Mouse (Mus musculus) left cerebral cortex, adult 2 months (tissue): ENCODE measurements around the gene Fosl1. TPM values are rescaled to one million over a fixed set of nuclear protein-coding genes. Genes with fewer than 3 reads are reported as not detected.

Experiments
- DNase-seq, 2 experiments: peaks; one replicate each; pipeline ENCODE4 v3.0.0; 2021 to 2022; ENCODE audit warnings: low spot score in 2 of 2, mixed read lengths in 1 of 2; ENCODE audit errors: extremely low spot score in 1 of 2
- H3K27ac ChIP-seq: fragments of 200-600 bp; 2 replicates; pipeline ENCODE4 v1.8.1; 2022
- H3K4me3 ChIP-seq: fragments of 200-600 bp; 2 replicates; pipeline ENCODE4 v1.8.1; 2022
- CTCF ChIP-seq: fragments of 200-600 bp; IDR thresholded peaks from 2 replicates; pipeline ENCODE4 v1.8.1; 2022; ENCODE audit warnings: antibody characterized with exemption, mild to moderate bottlenecking, moderate library complexity
- intact Hi-C: fragments of 180-260 bp; cut with DNase I; formaldehyde crosslinking; loops from one replicate; pipeline ENCODE4 v1.15.1; 2025
- total RNA-seq, 2 experiments: library from RNA; stranded (reverse); gene quantifications; 2 replicates each; pipeline ENCODE4 v1.2.3; 2021

Gene Fosl1
- total RNA-seq, 2 experiments from 2014 or later, result 0.65 TPM; not detected in 1

DNA sequence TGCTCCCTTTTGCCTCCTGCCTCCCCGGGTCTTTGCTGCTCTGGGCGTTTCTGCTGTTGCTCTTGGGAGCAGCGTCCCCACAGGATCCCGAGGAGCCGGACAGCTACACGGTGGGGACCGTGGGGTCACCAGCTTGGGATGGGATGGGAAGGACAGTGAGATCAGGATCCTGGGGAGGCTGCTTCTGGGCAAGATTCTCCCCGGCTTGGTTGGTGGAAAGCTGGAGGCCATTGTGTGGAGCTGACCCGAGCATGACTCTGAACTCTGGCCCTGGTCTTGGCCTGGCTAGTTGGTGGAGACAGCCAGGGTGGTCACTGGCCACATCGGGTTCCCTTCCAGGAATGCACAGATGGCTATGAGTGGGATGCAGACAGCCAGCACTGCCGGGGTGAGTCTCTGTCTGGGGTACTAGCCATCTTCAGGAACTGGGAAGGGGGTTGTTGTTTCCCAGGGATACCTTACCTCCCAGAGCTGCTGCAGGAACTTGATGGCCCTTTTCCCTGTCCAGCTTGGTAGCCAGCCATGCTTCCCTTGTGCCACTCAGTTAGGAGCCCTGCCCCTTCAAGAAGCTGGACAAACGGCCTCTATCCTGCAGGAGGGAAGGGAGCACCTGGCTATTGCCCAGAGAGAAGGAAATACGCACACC, 27.8 kb downstream of the Fosl1 start:
- peak overlapping the region; percentile 55 for H3K27ac ChIP-seq
- TF ChIP-seq CTCF, result no peak
- H3K4me3 ChIP-seq, result peak overlapping the region; percentile 53
- DNase-seq, result no peak
- intact Hi-C loops, result no loop called here

DNA sequence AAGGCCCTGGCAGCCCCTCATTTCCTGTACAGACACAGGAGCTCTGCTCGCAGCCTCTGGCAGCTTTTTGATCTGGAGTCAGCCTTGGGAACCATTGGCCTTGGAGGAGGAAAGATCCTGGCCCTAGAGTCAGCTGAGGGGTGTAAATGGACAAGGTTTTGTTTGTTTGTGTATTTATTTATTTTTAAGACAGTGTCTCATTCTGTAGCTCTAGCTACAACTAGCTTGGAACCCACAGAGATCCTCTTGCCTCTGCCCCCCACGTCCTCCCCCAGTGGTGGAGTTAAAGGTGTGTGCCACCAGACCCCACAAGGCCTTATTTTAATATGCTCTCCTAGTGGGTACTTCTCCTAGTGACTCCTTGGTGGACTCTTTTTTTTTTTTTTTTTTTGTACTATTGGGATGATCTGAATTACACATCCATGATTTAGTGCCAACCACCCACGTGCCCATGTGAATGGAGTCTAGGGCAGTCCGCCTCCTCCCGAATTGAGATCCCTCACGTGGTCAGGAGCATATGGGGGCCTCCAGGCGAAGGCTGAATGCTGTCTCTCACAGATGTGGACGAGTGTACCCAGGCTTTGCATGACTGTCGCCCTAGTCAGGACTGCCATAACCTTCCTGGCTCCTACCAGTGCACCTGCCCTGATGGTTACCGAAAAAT, 29.8 kb downstream of the Fosl1 start:
- intact Hi-C loops, result no loop called here
- no peak overlapping the region for H3K27ac ChIP-seq
- no peak overlapping the region for H3K4me3 ChIP-seq
- peak in 1 of 2 experiments; percentile 51 for DNase-seq
- no peak for TF ChIP-seq CTCF

- intact Hi-C loops, result no loop called here
- DNase-seq, result no peak
- Histone ChIP-seq H3K27ac (no peak overlapping the region), H3K4me3 (no peak overlapping the region)
- TF ChIP-seq CTCF, result no peak
Observed at GRCm38 (mm10) chr19:5477668-5478300, 30.4 kb downstream of the Fosl1 start.

GRCm38 (mm10) chr19:5480016-5480415, 32.7 kb downstream of the Fosl1 start:
- intact Hi-C loops, result no loop called here
- DNase-seq, result no peak
- TF ChIP-seq CTCF, result no peak
- Histone ChIP-seq H3K27ac (no peak overlapping the region), H3K4me3 (no peak overlapping the region)

GRCm38 (mm10) chr19:5481398-5481797, 34.1 kb downstream of the Fosl1 start:
- no peak overlapping the region for H3K4me3 ChIP-seq
- no peak for TF ChIP-seq CTCF
- intact Hi-C loops, result no loop called here
- DNase-seq, result no peak
- H3K27ac ChIP-seq, result no peak overlapping the region

DNA sequence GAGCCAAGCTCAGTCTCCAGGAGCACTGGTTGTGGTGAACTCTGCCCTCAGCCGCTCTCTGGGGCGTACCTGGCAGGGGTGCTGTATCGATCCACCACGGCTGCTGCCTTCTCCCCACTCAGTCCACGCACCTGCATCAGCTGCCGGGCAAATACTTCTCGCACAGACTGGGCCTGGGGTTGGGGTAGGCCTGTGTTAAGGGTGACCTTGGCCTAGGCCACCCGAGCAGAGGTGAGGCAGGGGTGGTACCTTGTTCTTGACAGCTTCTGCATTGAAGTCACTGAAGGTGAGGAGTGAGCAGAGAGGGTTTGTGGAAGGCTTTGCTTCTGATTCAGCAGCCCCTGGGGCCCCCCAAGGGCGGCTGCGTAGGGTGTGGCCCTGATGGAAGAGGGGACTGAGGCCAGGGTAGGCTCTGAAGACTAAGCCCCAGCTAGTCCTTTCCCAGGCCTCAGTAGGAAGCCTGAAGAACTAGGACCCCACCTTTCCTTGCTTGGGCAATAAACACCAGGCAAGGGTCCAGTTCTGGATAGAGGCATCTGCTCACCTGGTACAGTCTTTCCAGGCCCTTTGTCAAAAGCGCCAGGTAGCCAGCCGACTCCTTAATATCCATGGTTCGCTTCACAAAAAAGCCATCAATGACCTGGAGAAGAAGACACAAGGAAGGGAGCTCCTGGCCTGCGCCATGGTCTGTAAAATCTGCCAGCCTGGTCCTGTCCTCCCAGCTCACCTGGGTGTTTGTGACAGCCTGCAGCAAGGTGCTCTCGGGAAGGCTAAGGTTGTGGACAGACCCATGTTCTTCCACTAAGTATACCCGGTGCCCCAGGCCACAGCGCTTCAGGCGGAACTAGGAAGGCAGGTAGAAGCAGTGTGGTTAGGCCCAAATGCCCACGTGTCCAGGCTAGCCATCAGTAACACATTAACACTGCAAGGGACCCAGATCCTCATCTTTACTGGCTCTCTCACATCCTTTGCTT, 36.3 kb downstream of the Fosl1 start:
- intact Hi-C loops, result no loop called here
- DNase-seq, result no peak
- Histone ChIP-seq H3K4me3 (no peak overlapping the region), H3K27ac (no peak overlapping the region)
- TF ChIP-seq CTCF, result no peak

- Histone ChIP-seq H3K27ac (no peak overlapping the region), H3K4me3 (no peak overlapping the region)
- intact Hi-C loops, result no loop called here
- no peak for DNase-seq
- no peak for TF ChIP-seq CTCF
Observed at GRCm38 (mm10) chr19:5484496-5484895, 37.1 kb downstream of the Fosl1 start.

- intact Hi-C loops, result no loop called here
- H3K4me3 ChIP-seq, result no peak overlapping the region
- no peak for TF ChIP-seq CTCF
- DNase-seq, result no peak
- H3K27ac ChIP-seq, result no peak overlapping the region
Observed at GRCm38 (mm10) chr19:5485371-5485770, 38.0 kb downstream of the Fosl1 start.

- Histone ChIP-seq H3K4me3 (no peak overlapping the region), H3K27ac (no peak overlapping the region)
- no peak for DNase-seq
- intact Hi-C loops, result no loop called here
- TF ChIP-seq CTCF, result no peak
Observed at GRCm38 (mm10) chr19:5485821-5486220, 38.5 kb downstream of the Fosl1 start.

- no peak overlapping the region for H3K27ac ChIP-seq
Observed at GRCm38 (mm10) chr19:5486286-5486685, 38.9 kb downstream of the Fosl1 start.

DNA sequence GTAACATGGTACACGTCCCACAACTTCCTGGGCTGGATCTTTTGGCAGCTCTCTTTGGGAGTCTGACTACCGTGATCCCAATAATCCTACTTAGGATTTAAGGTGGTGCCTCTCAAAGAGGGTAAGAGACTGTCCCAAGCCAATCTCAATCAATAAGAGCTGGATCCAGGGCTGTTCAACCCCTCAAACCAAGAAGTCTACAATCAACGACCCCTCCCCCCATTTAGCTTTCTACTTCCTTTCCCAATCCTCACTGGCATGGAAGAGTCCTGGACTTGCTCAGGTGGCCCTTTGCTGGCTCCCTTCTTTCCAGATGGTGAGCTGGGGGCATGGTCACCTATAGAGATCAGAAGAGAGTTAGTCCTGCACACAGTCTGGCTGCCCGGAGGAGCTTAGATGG, 39.4 kb downstream of the Fosl1 start:
- no peak overlapping the region for H3K4me3 ChIP-seq
- DNase-seq, result no peak
- no peak for TF ChIP-seq CTCF
- intact Hi-C loops, result no loop called here
- H3K27ac ChIP-seq, result no peak overlapping the region

More at GRCm38 (mm10) chr19:5486286-5486685, 38.9 kb downstream of the Fosl1 start:
- no peak for DNase-seq
- H3K4me3 ChIP-seq, result no peak overlapping the region
- intact Hi-C loops, result no loop called here
- TF ChIP-seq CTCF, result no peak
